Mouse (Mus musculus) ovary, adult 18-20 months (tissue): ENCODE results near the gene Rnft2.

ENCODE experiments used
- DNase-seq: peaks from one replicate; pipeline ENCODE4 v3.0.0; 2022; ENCODE audit warnings: low spot score, mixed read lengths

The Rnft2 gene

DNA sequence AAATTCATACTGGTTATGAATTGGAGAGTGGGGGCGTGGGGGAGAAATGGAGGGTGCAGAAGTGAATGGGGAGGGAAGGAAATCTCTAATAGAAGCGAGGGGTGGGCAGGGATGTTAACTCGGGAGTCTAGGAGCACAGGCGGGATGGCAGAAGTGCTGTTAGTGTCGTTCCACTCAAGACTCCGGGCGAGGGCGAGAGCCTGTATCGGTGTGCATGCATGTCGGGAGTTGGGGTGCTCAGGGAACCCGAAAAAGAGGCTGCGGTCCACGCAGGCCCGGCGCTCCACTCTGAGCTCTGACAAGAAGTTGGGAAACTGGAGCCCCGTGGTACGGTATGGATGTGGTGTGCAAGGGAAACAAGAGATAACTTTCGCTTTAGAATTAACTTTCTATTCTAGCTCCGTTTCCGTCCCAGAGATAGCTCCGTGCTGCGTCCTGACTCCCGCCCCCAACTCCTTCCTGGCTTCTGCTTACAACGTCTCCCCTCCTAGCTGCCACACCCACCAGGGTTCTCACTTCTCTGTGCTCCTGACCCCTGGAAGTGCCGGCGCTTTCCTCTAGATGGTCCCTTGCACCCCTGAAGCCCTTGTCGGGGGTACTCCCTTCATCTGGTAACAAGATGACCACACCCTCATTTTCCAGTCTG lies 72.7 kb downstream of the Rnft2 start:
- DNase-seq, result no peak

DNA sequence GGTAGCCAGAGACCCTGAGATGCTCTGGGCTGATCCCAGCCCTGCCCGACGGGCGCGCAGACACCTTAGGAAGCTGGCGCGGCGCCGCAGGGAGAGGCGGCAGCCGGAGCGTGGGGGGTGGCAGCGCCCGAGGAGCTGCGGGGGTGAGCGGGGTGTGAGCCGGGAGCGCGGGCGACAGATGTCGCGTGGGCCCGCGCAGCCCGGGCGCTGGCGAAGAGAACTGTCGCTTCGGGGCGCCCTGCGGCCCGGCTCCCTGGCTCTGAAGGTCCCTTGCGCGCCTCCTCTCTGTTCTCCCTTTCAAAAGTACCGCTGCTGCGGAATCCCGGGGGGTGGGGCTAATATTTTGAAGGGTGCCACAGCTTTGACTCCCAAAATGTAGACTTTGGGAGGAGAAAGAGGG lies 73.3 kb downstream of the Rnft2 start:
- no peak for DNase-seq

DNA sequence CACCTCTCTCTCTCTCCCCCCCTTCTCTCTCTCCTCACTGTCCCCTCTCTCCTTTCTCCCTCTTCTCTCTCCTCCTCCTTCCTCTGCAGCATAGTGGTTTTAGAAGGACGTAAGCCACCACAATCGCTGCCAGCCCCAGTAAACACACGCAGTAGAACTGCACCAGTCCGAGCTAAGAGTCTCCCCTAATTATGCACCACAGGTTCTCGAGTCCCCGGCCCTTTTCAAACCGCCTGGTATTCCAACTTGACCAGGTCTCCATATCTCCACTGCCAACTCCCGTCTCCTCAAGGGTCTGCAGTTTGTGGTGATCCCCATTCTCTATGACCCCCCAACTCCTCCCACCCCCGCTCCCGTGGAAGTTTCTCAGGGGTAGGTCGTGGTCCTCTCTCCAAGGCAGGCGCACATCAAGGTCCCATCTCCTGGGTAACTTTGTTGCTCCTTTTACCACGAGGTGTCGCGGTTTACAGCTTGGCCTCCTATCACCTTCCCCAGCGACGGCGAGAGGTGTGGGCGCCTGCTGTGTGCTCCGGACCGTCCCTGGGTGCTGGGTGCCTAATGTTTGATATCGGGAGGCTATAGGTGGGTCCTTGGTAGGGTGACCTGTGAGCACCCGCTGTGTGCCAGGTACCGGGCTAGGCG lies 73.9 kb downstream of the Rnft2 start:
- DNase-seq, result no peak

DNA sequence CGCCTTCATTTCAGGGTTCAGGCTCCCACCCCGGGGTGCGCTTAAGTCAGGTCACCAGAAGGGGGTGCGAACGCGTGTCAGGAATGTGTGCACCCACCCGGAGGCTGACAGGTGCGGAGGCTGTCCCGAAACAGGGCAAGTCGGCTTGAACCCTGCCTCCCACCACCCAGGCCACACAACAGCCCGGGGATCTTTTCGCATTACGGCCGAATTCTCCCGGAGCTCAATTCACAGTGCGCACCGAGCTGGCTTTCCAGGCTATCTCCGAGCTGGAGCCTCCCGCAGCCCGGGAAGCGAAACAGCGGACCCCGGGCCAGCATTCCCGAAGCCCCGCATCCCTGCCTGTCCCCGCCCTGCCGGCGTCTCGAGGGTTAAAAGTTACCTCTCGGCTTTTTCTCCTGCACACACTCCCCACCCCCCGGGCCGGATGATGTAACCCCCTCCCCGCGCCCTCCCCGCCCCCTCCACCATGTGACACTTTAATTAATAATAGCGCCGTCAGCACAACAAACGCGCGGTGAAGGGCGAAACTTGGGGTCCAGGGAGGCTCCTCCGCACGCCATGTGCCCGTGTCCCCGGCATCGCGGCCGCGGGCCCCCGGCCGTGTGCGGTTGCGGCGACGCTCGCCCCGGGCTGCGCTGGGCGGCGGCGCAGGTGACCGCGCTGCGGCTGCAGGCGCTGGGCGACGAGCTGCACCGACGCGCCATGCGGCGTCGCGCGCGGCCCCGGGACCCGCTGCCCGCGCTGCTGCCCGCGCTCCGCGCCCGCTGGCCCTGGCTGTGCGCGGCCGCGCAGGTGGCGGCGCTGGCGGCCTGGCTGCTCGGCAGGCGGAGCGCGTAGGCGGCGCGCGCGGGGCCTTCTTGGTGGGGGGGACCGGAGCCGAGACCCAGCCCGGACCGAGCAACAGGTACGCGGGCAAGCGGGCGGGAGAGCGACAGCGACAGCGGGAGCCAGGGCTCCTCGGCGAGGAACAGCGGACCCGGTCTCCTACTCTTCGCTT lies 75.4 kb downstream of the Rnft2 start:
- DNase-seq, result no peak

DNA sequence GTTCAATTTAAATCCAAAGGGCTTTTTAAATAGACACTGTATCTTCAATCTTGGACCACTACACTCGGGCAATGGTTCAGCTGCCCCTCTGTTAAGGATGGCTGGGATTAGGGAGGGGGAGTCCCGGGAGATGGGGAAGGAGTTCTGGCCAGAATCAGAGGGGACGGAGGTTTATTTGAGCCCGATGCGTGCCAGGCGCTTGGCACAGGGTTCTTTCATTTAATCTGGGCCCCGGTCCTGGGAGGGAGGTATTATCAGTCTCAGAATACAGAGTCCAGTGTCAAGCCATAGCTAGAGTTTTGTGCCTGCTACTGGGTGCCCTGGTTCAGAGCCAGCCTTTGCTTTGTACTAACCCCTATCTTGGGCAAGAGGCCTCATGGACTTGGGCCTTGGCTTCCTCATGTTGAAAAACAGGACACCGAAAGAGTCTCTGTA lies 77.3 kb downstream of the Rnft2 start:
- no peak for DNase-seq

DNA sequence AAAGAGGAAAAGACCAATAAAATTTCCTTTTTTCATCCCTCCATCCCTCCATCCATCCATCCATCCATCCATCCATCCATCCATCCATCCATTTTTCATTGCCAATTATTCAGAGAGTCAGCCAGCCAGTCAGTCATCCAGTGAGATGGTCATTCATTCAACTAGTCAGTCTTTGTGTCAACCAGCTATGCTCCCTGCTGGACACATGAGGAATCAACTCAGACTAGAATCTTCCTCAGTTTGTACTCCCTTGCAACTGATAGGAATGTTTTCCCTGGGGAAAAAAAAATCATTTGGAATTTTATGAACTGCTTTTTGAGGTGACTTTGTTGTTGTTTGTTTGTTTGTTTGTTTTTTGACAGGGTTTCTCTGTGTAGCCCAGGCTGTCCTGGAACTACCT lies 79.5 kb downstream of the Rnft2 start:
- DNase-seq, result no peak

DNA sequence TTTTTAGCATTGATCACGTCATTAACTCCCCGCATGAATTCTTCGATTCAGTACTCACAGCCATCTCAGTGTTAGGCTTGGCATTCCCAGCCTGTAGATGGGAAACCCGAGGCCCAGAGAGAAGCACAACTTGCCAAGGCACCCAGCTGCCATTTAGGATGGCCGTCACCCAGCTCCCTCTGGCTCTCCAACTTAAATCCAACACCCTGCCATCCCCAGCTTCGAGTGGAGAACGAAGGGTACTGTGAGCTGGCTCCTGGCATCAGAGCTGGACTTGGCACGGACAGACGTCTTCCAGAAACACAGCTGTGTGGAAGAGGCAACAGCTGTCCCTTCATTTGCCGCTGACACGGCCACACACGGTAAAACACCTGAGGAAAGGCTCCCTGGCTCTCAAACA lies 80.3 kb downstream of the Rnft2 start, which contains the start of gene Hrk:
Gene Hrk, plus strand, starts transcription at position 68 of the 400 bp plus-strand sequence.
- DNase-seq, result no peak

DNA sequence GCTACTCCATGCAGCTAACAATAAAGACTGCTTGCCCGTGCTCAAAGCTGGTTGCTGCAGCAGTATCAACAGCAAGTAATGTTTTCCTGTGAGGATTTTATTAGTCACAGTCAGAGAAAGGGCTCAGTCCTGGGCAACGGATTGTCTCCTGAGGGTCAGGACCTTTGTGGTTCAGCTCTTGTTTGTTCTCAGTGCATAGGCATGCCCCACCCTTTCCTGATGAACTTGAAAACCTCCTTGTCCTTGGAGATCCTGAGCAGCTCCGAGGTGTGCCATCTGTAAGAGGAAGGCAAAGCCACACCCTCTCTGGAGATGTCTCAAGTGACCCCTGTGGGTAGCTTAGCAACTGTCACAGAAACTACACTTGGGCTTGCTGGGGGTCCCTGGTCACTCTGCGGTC lies 84.2 kb downstream of the Rnft2 start:
- no peak for DNase-seq

DNA sequence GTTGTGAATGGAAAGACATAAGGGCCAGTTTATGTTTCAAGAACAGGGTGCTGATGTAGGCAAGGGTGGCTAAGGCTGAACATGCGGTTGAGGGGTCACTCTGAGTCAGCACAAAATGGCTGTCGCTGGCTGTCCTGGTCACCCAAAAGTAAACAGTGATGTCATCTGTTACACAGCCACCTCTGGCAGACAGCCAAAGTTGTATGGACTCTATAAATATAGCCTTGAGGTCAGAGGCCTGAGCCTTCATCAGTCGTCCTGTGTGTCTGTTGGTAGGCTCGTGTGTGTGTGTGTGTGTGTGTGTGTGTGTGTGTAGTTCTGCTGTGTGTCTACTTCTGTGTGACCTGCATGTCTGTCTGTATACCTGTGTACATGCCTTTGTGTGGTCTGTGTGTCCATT lies 87.9 kb downstream of the Rnft2 start:
- DNase-seq, result no peak

DNA sequence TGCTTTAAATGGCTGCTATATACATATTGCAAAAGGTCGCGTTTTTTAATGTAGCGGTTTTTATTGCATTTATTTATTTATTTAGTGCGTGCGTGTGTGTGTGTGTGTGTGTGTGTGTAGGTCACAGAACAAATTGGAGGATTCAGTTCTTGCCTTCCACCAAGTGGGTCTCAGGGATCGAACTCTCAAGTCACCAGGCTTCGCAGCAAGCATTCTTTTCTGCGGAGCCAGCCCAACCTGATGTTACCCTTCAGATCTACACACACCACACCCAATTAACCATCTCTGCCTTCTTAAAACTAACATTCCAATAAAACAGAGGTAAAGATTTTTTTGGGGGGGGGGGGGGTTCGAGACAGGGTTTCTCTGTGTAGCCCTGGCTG lies 89.4 kb downstream of the Rnft2 start:
- DNase-seq, result no peak

DNA sequence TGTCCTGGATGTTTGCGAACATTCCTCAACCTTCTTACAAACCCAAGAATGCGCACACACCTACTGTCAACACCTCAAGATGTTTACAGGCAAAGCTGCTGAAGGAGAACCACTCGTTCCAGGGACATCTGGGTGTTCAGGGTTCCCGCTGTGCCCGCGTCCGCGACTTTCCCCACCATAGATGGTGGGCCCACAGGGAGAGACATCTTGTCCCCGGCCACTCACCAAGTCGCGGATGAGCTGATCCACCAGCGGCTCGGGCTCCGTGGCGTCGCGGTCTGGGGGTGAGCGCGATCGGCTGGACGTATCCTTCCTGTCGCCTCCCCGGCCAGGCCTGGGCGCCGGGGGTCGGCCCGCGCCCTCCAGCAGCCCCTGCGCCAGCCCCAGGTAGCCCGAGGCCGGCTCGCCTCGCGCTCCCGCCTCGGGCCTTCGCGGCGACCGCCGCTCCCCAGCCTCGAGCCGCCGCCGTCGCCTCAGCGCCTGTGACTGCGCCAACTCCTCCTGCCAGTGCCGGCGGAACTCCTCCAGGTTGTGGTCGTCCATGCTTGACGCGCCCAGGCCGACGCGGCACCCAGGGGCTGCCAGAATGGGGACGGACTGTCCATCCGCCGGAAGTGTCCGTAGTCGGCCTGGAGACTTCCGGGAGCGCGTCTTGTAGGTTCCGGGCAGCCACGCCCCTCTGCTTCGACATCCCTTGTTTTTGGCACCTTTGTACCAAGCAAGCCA lies 89.9 kb downstream of the Rnft2 start, which contains the start of gene Fbxw8:
Gene Fbxw8, minus strand, starts transcription at position 626 of the 726 bp plus-strand sequence.
- peak; percentile 71 for DNase-seq

DNA sequence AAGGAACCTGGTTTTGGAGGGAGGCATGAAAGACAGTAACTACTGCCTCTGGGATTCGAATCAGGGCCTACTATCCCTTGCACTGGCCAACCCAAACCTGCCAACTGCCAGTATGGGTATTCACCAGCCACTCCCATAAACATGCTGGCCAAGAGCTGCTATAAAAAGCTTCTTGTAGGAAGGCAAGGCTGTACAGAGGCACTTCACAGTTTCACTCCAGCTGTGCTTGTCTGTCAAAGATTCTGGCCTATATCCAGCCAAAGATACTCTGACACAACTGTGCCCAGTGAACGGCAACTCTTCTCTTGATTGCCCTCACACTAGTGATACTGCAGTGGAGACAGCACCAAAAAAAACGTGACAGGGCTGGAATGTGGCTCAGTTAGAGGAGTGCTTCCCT lies 95.2 kb downstream of the Rnft2 start:
- DNase-seq, result no peak

DNA sequence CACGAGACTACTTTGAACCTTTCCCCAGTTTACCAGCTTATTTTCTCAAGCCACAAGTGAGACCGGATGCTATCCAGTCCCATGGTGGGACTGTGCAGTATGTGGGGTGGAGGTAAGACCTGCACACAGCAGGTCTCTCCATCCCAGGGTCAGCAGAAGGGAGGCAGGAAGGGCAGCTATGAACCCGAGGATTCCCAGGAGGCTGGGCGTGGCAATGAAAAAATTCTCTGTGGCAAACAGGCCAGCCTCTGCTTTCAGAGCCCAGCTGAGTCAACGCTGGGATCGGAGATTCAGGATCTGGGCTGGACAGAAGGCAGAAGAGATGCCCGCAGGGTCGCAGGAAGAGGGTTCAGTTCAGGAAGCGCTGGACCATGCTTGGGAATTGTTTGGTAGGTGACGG lies 97.7 kb downstream of the Rnft2 start:
- DNase-seq, result no peak

DNA sequence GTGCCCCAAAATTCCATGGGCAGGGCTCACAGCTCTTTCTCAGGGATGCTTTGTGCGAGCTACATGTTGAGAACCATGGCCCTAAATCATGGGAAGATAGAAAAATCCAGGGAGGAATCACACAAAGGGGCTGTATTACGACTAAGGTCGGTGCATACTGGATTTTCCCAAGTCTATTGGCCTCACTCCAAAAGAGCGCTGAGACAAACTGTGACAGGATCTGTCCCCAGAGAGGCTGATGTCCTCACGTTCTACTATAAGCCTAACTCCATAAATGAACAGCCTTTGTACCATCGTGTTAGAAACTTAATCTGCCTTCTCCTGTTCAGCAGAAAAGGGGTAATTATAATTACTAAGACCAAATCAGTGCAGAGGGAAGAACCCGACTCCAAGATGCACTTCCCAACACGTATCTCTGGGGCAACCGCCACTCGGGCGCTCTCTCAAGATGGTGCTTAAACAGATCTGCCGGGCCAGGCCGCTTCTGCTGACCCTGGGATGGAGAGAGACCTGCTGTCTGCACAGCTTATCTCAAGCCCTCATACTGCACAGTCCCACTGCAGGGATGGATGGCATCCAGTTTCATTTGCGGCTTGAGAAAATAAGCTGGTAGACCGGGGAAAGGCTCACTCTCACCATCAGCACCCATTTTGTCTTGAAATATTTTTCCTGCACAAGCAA lies 98.8 kb downstream of the Rnft2 start:
- DNase-seq, result no peak

DNA sequence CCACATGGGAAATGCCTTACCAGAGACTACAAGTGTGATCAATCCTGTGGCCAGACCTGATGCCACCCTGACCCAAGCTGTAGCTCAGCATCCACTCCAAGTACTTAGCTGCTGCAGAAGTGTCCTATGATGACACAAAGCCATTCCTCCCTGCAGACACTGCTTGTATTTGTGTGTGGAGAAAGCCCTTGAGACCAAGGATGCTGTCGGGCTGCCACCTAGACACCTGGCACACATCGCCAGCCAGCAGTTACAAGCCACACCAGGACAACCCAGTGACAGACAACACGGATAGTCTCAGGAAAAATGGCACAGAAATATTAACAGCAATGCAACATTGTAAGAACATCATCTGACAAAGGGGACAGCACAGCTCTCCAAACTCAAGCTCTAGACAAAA lies 99.5 kb downstream of the Rnft2 start:
- no peak for DNase-seq

DNA sequence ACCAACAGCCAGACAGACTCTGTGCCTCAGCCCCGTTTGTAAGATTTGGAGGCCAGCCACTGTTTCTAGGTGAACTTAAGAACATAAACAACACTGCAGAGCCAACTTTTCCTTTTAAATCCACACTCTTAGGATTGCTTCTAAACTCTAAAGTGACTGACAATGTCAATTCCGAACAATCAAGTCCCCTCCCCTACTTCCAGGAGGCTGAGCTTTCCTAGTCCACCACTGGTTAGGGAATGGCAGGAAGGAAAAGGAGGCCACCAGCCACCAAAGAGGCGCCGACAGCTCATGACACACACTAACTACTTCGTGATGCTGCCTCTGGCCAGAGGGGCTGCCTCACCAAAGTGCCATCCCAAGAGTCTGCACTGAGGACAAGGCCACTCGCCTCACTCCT lies 100.1 kb downstream of the Rnft2 start:
- no peak for DNase-seq

DNA sequence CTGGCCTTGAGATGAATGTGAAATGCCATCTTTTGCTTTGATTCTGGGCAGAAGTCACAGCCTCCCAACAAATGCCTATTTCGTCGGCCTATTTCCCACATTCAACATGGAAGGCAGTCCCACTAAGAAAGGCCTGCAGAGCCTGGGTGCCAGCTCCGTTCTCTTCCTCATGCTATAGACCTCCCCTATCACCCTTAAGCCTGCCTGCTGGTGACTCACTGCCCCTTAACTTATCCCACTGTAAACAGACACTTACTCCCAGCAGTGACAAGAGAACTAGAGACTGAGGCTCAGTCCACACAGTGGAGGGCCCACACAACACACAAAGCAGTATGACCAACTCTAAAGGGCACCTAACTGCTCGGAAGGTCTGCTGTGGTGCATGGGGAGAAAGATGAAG lies 100.6 kb downstream of the Rnft2 start:
- DNase-seq, result no peak

DNA sequence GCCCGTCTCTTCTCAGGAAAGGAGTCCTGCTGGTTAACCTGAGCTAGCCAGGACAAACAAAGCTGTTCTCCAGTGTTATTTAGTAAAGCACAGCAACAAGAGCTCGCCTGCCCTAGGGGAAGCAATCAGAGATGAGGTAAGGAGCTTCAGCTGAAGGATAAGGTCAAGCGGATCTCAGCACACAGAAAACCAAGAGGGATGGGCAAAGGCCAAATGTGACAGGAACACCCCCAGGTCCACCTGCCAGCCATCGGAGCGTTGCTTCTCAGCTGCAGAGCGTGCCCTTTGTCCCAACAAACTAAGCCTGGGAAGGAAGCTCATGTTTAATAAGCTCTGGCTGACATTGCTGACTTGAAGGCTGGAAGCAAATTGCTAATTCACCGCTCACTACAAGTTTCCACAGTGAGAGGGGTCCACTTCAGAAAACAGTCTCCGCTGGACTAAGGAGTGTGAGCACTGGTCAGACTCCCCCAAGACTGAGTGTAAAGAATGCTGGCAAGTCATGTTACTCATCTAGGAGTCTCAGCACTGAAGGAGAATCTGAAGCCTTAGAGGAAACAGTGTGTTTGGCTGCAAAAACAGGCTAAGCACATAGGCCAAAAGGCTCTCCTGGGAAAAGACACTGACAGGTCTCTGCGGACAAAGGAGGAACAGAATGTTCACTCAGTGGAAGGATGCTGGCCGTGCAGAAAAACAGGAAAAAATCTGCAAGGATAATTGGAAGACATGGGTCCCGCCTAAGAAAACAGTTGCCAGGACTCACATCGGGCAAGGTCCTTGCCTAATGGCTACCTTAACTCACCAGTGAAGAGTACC lies 101.5 kb downstream of the Rnft2 start:
- DNase-seq, result no peak

DNA sequence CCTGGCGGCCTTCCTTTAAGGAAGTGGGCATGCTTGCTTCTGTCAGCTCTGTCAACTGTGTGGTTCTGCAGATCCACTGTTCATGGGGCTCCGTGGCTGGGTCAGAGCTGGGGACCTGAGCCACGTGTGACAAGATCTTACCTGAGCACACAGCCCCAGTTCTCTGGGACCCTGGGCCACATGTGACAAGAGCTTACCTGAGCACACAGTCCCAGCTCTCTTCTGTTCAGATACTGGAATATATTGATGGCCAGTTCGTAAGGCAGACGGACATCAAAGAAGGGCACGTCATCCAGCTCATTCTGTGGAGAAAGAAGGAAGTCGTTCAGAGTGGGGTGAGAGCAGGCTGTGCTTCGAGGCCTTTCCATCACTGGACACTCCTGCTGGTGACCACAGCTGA lies 102.4 kb downstream of the Rnft2 start:
- DNase-seq, result no peak
